Mouse (Mus musculus) kidney, embryonic 15.5 days (tissue): ENCODE results near the gene Foxp1. TPM values are rescaled to one million over a fixed set of nuclear protein-coding genes. Genes with fewer than 3 reads are reported as not detected.

ENCODE experiments used
- ATAC-seq: fragments of 200-750 bp; cut with Nextera tagmentation; replicated peaks from 2 replicates; pipeline ENCODE4 v1.8.0; 2017; ENCODE audit warnings: moderate TSS enrichment; ENCODE audit not compliant: low FRiP score
- H3K27ac ChIP-seq: fragments of 300-500 bp; sonication (generic); 2 replicates; pipeline ENCODE4 v1.5.1; 2015; ENCODE audit warnings: mild to moderate bottlenecking, inconsistent platforms
- H3K27me3 ChIP-seq: fragments of 300-500 bp; sonication (generic); 2 replicates; pipeline ENCODE4 v1.6.1; 2015; ENCODE audit warnings: inconsistent platforms
- H3K36me3 ChIP-seq: fragments of 300-500 bp; sonication (generic); 2 replicates; pipeline ENCODE4 v1.6.1; 2015; ENCODE audit warnings: inconsistent platforms
- H3K4me1 ChIP-seq: fragments of 300-500 bp; sonication (generic); 2 replicates; pipeline ENCODE4 v1.6.1; 2015; ENCODE audit warnings: inconsistent platforms
- H3K4me2 ChIP-seq: fragments of 300-500 bp; sonication (generic); 2 replicates; pipeline ENCODE4 v1.6.1; 2015; ENCODE audit warnings: moderate library complexity, mild to moderate bottlenecking, inconsistent platforms
- H3K4me3 ChIP-seq: fragments of 300-500 bp; sonication (generic); replicated peaks from 2 replicates; pipeline ENCODE4 v1.5.1; 2015; ENCODE audit warnings: mild to moderate bottlenecking, inconsistent platforms
- H3K9ac ChIP-seq: fragments of 300-500 bp; sonication (generic); 2 replicates; pipeline ENCODE4 v1.6.1; 2015; ENCODE audit warnings: mild to moderate bottlenecking, inconsistent platforms
- H3K9me3 ChIP-seq: fragments of 300-500 bp; sonication (generic); replicated peaks from 2 replicates; pipeline ENCODE4 v1.6.1; 2016; ENCODE audit warnings: inconsistent platforms
- WGBS: fragments of 180-500 bp; shearing (Covaris S2); methylation state at CpG from one replicate; pipeline ENCODE4 v1.1.7; 2015; ENCODE audit warnings: mixed read lengths; 5-methylcytosine and 5-hydroxymethylcytosine counted together
- polyA plus RNA-seq: library from polyadenylated mRNA; unstranded; fragments of >200 nt; fragmentation: Nextera tagmentation; extraction: Ambion mirVana; gene quantifications from 2 replicates; pipeline ENCODE4 v1.2.1, GENCODE M21; 2015

The Foxp1 gene
- polyA plus RNA-seq, 1 experiment from 2014 or later, result 50.2 TPM

DNA sequence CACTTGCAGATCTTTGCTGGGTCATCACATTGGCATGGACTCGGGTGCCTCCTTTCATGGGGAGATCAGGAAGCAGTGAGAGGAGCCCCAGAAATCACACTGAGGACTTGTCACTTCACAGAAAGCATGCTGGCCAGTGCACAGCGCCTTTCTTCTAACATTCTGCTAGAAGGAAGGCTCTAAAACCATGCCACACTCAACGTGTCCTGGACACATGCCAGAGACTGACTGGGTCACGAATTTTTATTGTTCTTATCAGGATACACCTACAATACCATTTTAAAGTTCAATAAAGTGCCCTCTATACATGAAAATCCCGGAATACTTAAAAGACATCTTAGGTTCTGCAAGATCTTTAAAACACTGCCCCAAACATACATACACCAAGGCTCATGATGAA lies 475.2 kb downstream of the Foxp1 start:
- no peak overlapping the region for H3K4me2 ChIP-seq
- H3K9me3 ChIP-seq, result no peaks in the 10 kb centered on the region
- no peaks in the 10 kb centered on the region for H3K27me3 ChIP-seq
- H3K36me3 ChIP-seq, result no peaks in the 10 kb centered on the region
- H3K27ac ChIP-seq, result no peak overlapping the region
- H3K4me1 ChIP-seq, result no peaks in the 10 kb centered on the region
- H3K4me3 ChIP-seq, result no peak overlapping the region
- WGBS, result 72% methylated on average over 5 of the region's 5 CpGs
- ATAC-seq, result no peak
- no peak overlapping the region for H3K9ac ChIP-seq

DNA sequence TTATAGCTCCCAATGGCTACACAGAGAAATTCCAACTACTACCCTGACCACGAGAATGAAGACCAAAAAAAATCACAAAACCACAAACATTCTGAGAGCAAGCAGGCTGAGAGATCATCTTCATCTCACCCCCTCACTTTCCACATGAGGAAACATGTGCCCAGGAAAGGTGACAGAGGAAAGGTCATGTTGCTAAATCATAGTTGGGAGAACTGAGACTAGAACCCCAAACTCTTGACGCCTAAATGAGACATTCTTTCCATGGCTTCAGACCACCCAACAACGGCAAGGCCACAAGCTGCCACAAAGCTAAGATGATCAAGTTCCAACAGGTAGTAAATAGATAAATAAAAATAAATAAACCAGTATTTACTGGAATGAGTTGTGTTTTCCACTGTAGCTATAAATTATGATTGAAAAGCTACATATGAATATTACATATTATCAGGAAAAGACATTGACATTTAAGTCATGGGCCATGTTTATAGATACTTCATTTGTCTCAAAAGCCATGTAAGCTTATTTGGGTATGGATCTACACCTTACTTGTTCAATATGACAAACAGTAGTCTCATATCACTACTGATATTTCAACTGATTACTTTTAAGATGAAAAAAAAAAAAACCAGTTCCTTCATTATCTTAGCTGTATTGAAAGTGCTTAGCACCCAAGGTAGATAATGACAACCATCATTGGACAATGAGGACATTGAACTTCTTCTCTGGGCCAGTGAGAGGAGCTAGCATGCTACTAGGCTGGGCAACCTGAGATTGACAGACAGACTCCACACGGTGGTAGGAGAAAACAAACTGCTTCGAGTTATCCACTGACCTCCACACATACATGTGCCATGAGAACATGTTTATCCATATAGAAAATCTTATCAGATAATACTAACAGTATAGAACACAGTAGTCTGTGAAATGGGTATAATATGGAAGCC lies 476.4 kb downstream of the Foxp1 start:
- H3K4me3 ChIP-seq, result no peak overlapping the region
- H3K9ac ChIP-seq, result no peak overlapping the region
- no peak for ATAC-seq
- H3K27ac ChIP-seq, result no peak overlapping the region
- 85% methylated on average over 5 of the region's 5 CpGs for WGBS
- H3K36me3 ChIP-seq, result no peaks in the 10 kb centered on the region
- no peak overlapping the region for H3K4me2 ChIP-seq
- H3K9me3 ChIP-seq, result no peaks in the 10 kb centered on the region
- H3K4me1 ChIP-seq, result no peaks in the 10 kb centered on the region
- no peaks in the 10 kb centered on the region for H3K27me3 ChIP-seq

DNA sequence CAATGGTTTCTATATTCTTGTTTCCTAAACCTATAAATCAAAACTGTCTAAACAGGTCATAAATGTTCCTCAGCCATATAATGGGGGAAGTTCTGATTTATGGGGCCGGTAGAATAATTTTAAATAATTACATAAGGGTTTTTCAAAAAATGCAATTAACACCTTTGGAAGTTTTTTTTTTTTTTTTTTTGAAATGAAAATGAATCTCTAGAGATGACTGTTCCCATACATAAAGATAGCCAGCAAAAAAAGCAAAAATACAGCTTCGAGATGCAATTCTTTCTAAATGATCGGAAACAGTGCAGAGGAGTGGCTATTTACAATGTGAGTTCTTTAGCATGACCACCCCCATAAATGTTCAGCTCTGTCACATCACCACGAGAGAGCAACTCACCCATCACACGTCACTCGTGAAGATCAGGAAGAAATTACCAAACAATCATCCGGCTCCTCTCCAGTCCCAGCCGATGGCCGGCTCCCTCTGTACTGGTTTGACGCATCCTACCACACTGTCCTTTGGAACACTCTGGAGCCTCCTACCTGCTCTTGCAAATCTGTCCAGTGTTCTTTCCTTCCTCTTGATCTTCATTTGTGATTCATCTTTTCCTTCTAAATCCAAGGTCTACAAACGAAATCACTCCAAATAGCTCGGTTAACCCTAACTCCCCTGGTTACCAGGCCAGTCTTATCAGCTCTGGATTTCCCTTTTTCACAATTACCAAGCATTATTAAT lies 478.4 kb downstream of the Foxp1 start:
- H3K27me3 ChIP-seq, result no peaks in the 10 kb centered on the region
- 74% methylated on average over 12 of the region's 12 CpGs for WGBS
- no peaks in the 10 kb centered on the region for H3K36me3 ChIP-seq
- H3K4me2 ChIP-seq, result no peak overlapping the region
- H3K9ac ChIP-seq, result no peak overlapping the region
- no peaks in the 10 kb centered on the region for H3K4me1 ChIP-seq
- ATAC-seq, result no peak
- no peak overlapping the region for H3K27ac ChIP-seq
- H3K4me3 ChIP-seq, result no peak overlapping the region
- no peaks in the 10 kb centered on the region for H3K9me3 ChIP-seq

DNA sequence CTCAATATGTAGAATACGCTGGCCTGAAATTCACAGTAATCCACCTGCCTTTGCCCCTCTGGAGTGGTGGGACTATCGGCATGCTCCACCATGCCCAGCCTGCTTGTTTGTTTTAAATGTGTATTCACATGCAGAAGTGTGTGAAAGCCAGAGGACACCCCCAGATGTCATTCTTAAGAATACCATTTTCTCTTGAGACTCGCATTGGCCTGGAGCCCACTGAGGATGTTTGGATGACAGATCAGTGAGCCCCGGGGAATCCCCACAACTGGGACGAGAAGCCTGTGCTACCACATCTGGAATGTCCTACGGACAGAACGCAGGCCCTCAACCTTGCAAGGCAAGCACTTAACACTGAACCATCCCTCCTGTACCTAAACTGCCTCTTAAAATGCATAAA lies 479.3 kb downstream of the Foxp1 start:
- Histone ChIP-seq H3K9me3 (no peaks in the 10 kb centered on the region), H3K4me2 (no peak overlapping the region), H3K27ac (no peak overlapping the region), H3K9ac (no peak overlapping the region), H3K27me3 (no peaks in the 10 kb centered on the region), H3K4me3 (no peak overlapping the region), H3K36me3 (no peaks in the 10 kb centered on the region), H3K4me1 (no peaks in the 10 kb centered on the region)
- 71% methylated on average over 7 of the region's 7 CpGs for WGBS
- no peak for ATAC-seq

DNA sequence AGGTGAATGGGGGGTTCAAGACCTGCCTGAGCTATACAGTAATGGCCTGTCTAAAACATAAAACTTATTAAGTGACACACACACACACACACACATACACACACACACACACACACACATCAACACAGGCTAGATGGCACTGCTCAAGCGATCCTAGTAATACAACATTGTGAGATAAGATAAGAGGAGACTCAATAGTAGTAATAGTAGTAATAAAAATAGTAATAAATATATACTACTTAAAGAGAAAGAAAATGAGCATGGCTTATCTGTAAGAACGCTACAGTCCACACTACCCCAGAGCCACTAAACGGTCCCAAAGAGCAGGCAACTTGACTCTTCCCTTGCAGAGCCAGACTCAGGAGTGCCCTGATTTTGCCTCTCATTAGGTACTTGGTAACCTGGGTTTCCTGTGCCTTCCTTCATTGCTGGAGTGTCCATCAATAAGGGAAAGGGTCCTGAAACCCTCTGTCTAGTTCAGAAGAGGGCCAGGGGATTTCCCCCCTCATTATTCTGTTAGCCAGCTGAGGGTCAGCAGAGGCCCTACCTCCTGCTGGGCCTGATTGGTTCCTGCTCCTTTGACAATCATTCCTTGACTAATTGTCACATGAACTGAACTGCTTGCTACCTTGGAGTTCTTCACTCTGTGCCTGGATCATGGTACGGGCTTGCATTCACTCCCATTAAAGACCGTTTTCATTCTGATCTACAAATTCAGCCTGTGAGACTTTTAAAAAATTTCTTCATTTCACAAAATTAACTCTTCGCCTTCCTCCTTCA lies 480.2 kb downstream of the Foxp1 start:
- WGBS, result 89% methylated on average over 6 of the region's 6 CpGs
- no peaks in the 10 kb centered on the region for H3K27me3 ChIP-seq
- no peak overlapping the region for H3K4me2 ChIP-seq
- ATAC-seq, result no peak
- H3K4me1 ChIP-seq, result no peaks in the 10 kb centered on the region
- no peak overlapping the region for H3K4me3 ChIP-seq
- no peak overlapping the region for H3K27ac ChIP-seq
- no peak overlapping the region for H3K9ac ChIP-seq
- no peaks in the 10 kb centered on the region for H3K9me3 ChIP-seq
- no peaks in the 10 kb centered on the region for H3K36me3 ChIP-seq

DNA sequence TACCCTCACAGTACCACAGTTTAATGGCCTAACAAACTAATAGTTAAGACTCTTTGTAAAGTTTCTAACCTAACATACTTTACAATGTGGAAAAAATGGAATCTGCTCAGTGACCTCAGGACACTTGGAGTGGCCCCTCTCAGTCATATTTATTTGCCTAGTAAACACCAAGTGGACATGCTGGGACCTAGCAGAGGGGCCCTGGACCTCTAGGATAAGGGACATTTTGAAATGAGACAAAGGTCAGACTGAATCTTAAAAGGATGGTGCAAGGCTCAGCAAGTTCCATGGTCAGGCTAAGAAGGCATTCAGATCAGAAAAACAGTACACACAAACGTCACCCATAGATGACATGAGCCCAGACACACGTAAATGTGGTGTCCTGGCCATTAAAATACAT lies 483.5 kb downstream of the Foxp1 start:
- Histone ChIP-seq H3K9me3 (no peaks in the 10 kb centered on the region), H3K4me2 (no peak overlapping the region), H3K27ac (no peak overlapping the region), H3K36me3 (no peaks in the 10 kb centered on the region), H3K9ac (no peak overlapping the region), H3K4me1 (no peaks in the 10 kb centered on the region), H3K4me3 (no peak overlapping the region), H3K27me3 (no peaks in the 10 kb centered on the region)
- no peak for ATAC-seq
- WGBS, result 67% methylated on average over 2 of the region's 2 CpGs

DNA sequence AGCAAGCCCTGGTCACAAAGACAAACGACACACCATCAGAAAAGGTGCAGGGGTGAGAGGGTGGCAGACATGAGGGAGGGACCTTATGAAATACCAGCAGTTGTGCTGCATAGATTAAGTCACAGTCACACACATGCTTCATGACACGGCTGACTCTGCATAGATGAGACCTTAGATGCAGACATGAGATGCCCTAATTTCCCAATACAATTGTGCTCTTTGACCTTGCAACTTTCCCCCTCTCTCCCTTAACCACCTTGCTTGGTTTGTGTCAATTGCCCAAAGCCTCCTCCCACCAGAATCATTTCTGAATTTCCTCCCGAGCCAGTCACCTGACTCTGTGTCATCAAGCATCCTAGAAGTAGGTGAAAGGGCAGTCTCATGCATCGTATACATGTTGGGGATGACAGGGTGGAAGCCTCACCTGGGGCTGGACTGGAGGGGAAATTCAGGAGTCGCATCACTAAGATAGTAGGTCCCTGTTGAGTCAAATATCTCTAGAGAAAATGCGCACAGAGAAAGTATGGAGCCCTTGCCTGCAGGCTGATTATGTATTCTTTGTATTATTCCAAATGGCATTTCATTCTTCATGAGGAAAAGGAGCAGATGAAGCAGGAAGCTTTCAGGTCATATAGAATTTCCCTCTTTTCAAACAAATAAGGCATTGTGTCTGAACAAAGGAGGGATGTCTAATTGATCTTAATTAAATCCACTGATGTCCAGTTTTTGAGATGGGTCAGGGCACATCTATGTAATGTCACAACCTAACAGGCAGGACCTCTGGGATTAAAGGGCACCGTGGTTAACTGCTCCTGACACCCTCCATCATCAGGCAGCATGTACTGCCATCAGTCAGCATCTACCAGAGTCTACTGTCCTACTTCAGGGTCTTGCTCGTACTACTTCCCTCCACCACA lies 486.8 kb downstream of the Foxp1 start:
- Histone ChIP-seq H3K4me2 (no peak overlapping the region), H3K9ac (no peak overlapping the region), H3K4me3 (no peak overlapping the region), H3K27me3 (no peaks in the 10 kb centered on the region), H3K27ac (no peak overlapping the region), H3K4me1 (0 out of 2 replicates have a peak, but pooled peaks cover 11% of the 10 kb centered on the region), H3K9me3 (no peaks in the 10 kb centered on the region), H3K36me3 (no peaks in the 10 kb centered on the region)
- no peak for ATAC-seq
- 83% methylated on average over 8 of the region's 8 CpGs for WGBS

DNA sequence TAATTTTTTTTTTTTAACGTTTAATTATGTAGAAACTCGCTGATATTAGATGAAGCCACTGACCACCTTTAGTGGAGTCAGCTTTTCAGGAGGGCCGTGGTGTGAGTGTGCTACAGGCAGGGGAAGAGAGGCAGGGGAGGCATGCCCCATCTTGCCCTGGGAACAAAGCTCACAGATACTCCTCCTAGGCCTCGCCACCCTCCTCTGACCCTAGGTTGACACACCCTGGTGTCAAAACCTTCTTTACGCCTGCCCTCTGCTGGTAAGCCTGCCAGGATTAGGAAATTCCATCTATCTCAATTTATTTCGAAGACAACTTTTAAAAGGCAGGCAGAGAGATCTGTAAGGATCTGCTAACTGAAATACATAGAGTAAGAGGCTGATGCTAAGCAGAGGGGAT lies 489.5 kb downstream of the Foxp1 start:
- Histone ChIP-seq H3K9me3 (no peaks in the 10 kb centered on the region), H3K27me3 (peaks cover 6% of the 10 kb centered on the region; the same call in 1 of the 2 replicates), H3K4me3 (no peak overlapping the region), H3K9ac (no peak overlapping the region), H3K4me1 (peaks cover 32% of the 10 kb centered on the region), H3K36me3 (no peaks in the 10 kb centered on the region), H3K4me2 (no peak overlapping the region), H3K27ac (no peak overlapping the region)
- ATAC-seq, result no peak
- WGBS, result 45% methylated on average over 6 of the region's 6 CpGs

DNA sequence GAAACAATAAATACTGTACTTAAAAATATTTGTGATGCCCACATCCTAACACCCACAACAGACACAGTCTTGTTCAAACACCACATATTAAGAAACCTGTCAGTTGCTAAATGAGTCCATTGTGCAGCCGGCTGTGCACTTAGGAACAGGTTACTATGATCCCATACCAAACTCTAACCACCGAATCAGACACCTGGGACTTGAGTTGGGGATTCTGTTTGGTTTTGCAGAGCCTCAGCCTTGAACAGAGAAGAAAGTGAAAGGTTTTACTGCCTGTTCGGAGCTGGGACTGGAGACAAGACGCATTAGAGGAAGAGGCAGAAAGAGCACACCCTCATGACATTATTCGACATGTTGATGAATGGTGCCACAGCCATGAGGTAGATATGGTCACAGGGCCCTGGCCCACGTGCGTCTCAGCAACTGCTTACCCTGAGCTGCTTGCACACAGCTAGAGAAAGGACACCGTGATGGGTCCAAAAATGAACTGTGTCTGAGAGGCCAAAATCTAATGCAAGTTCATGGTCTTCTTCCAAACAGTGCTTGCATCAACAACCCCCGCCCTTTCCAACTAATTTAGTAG lies 491.1 kb downstream of the Foxp1 start:
- 47% methylated on average over 9 of the region's 9 CpGs for WGBS
- Histone ChIP-seq H3K27ac (no peak overlapping the region), H3K9ac (no peak overlapping the region), H3K4me2 (no peak overlapping the region), H3K27me3 (peaks cover 6% of the 10 kb centered on the region; the same call in 1 of the 2 replicates), H3K36me3 (no peaks in the 10 kb centered on the region), H3K4me3 (no peak overlapping the region), H3K4me1 (peaks cover 42% of the 10 kb centered on the region), H3K9me3 (no peaks in the 10 kb centered on the region)
- ATAC-seq, result no peak

DNA sequence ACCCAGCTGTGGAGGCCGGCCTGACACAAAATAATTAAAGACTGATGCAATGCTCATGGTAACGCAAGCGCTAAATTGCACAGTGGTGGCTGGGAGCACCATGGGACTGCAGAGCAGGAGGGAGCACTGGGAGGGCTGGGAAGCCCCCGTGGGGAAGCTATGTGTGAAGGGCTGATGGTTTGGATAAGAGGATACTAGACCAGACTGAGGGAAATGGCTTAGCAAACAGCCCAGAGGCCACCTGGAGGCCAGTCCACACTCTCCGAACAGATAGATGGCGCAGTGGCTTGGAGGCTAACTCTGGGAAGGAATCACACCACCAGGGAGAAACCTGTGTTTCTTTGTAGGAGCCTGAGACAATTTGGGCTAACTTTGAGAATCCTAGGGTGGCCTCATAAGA lies 492.3 kb downstream of the Foxp1 start:
- H3K9ac ChIP-seq, result no peak overlapping the region
- 52% methylated on average over 6 of the region's 6 CpGs for WGBS
- H3K4me1 ChIP-seq, result peaks cover 49% of the 10 kb centered on the region
- H3K9me3 ChIP-seq, result no peaks in the 10 kb centered on the region
- no peak; the same call in 1 of the 2 replicates for ATAC-seq
- H3K36me3 ChIP-seq, result no peaks in the 10 kb centered on the region
- no peak overlapping the region for H3K27ac ChIP-seq
- no peak overlapping the region for H3K4me3 ChIP-seq
- peaks cover 15% of the 10 kb centered on the region; the same call in 1 of the 2 replicates for H3K27me3 ChIP-seq
- no peak overlapping the region for H3K4me2 ChIP-seq

DNA sequence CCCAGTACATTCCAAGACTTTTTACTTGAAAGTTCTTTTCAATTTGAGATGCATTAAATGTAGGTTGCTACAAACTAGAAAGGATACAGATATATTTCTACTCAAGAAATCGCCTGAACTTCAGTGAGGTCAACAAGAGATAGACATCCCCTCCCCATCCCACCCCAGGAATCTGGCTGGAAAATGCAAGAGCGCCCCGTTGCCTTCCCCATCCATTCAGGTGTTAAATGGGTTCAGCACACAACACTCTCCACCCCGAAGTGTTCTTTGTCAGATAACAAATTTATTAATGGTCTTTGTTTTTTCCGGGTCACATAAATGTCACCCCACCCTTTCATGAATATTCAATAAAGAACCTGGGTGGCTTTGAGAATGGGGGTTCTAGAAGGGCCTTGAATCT lies 493.1 kb downstream of the Foxp1 start:
- peaks cover 53% of the 10 kb centered on the region for H3K4me1 ChIP-seq
- H3K4me2 ChIP-seq, result no peak overlapping the region
- ATAC-seq, result no peak

More for the DNA sequence above, 493.1 kb downstream of the Foxp1 start:
- Histone ChIP-seq H3K27me3 (peaks cover 19% of the 10 kb centered on the region; the same call in 1 of the 2 replicates), H3K27ac (no peak overlapping the region), H3K9ac (no peak overlapping the region), H3K4me3 (no peak overlapping the region), H3K36me3 (no peaks in the 10 kb centered on the region), H3K9me3 (no peaks in the 10 kb centered on the region)
- 44% methylated on average over 5 of the region's 5 CpGs for WGBS
